Mouse (Mus musculus) lung, postnatal 36 days (tissue): Measurements from ENCODE around the gene Xrcc1.

ENCODE experiments used
- DNase-seq: peaks from one replicate; pipeline ENCODE4 v3.0.0; 2022; ENCODE audit warnings: mixed read lengths

Gene Xrcc1

DNA sequence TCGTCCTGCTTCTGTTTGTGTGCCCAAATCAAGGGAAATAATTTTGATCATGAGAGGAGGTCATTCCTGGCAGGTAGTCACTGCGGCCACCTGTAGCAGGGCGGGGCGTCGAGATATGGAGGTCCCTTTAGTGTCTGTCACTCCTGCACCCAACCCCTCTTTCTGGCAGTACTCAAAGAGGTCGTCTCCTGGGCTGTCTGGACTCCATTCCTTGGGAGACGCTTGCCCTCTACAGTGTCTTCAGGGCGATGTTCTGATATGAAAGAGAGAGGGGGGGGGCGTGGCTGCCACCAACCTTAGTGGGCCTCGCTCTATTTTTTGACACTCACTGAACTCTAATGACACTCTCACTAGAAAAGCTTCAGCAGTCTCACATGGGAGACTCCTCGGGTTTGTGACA, 16.5 kb upstream of the Xrcc1 start:
- DNase-seq = no peak

DNA sequence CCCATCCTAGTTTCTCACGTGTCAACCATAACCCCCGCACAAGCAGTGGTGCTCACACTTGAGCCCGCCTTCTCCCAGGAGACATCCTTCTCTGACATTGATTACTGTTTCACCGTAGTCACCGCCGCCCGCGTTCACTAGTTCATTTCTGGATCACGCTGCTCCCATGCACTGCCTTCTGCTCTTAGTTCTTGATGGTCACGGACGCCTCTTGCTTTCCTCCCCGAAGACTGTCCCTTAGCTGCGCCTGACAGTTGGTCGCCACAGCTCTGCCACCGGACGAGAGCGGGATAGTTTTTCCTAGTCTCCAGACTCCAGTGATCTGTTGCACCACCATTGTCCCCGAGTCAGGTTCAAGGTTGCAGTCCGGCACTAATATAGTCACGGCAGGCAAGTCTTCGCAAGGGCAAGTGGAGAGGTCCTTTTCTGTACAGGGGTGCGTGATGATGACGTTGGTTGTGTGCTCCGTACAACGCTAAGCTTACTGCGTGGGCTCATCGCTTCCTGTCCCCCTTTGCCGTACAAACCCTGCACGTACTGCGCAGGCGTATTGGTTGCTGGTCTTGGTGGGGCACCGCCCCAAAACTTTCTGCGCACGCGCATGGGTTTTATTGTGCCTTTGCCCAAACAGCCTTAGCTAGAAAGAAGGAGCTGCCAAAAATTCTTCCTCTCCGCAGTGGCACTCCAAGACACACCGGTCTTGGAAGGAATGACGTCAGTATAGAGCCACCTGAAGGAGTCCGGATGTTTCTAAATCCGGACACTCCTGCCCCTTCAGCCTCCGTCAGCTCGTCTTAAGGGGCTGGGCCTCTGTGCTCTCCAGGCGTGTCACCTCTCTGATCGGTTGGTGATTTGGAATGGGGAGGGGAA, 15.8 kb upstream of the Xrcc1 start, which contains the start of gene Irgq:
Irgq (plus strand) TSS at position 628 of the 870 bp plus-strand sequence.
- peak; percentile 100 for DNase-seq

DNA sequence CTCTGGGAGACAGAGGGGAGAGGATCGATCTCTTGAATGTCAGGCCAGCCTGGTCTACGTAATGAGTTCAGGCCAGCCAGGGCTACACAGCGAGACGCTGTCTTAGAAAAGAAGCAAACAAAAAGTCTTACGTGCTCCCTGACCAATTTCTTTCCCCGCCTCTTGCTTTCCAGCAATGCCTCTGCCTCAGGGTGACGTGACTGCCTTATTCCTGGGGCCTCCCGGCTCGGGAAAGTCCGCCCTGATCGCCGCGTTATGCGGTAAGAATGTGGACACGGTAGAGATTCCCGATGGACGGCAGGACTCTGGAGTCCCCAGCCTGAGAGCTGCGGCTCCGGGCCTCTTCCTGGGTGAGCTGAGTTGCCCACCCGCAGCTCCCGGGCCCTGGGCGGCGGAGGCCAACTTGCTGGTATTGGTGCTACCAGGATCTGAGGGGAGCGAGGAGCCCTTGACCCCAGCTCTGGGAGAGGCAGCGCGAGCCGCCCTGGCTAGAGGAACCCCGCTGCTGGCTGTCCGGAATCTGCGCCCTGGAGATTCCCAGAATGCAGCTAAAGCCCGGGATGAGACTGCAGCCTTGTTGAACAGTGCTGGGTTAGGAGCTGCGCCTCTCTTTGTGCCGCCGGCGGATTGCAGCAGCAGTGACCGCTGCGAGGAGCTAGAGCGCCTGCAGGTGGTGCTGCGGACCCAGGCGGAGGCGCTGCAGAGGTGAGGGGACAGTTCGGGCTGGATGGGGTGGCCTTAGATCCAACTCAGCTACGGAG, 14.7 kb upstream of the Xrcc1 start:
- DNase-seq = peak; percentile 72

DNA sequence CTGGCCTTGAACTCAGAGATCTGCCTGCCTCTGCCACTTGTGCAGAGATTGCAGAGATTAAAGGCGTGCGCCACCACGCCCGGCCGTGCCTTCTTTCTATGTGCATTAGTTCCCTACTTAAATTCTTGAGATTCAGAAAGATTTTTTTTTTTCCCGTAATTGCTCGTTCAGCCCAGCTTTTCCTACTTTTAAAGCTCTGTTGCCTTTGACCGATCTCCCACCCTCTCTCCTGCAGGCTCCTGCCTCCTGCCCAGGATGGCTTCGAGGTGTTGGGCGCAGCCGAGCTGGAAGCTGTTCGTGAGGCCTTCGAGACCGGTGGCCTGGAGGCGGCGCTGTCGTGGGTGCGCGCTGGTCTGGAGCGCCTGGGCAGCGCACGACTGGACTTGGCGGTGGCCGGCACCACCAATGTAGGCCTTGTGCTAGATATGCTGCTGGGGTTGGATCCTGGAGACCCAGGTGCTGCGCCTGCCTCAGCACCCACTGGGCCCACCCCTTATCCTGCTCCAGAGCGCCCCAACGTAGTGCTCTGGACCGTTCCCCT, 13.0 kb upstream of the Xrcc1 start:
- DNase-seq = no peak

DNA sequence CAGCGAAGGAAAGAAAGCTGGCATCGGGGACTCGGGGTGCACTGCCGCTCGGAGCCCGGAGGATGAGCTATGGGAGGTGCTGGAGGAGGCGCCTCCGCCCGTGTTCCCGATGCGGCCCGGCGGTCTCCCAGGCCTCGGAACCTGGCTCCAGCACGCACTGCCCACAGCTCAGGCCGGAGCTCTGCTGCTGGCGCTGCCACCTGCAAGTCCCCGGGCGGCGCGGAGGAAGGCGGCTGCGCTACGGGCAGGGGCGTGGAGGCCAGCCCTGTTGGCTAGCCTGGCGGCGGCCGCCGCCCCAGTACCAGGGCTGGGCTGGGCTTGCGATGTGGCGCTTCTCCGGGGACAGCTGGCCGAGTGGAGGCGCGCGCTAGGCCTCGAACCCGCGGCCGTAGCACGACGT, 12.3 kb upstream of the Xrcc1 start:
- no peak for DNase-seq

DNA sequence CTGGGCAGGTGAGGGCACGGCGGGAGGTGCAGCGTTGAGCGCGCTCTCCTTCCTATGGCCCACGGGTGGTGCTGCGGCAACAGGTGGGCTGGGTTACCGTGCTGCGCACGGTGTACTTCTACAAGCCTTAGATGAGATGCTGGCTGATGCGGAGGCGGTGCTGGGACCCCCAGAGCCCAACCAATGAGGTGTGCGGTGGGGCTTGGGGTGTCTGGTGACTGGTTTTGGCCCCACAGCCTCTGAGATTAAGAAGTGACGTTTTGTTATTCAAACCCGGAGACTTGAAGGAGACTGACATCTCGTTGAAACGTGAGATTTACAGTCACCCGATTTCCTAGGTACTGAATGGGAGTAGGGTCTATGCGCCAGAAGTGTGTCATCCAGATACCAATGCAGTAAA, 11.8 kb upstream of the Xrcc1 start:
- DNase-seq = no peak

DNA sequence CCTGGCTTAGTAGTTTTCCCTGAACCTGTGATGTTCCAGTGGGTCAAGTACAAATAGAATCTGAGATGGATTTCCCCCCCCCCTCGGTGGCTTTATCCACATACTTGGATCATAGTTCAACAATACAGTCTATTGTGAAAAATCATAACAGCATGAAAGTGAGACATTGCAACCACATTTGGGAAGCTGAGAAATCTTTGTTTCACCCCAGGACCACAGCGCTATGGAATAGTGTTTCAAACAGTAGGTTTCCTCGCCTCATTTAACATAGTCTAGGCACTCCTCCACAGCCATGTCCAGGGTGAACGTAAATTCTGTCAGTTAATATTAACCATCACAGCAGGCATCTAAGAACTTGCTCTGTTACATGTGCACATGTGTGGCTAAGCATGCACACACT, 9.0 kb upstream of the Xrcc1 start:
- no peak for DNase-seq

DNA sequence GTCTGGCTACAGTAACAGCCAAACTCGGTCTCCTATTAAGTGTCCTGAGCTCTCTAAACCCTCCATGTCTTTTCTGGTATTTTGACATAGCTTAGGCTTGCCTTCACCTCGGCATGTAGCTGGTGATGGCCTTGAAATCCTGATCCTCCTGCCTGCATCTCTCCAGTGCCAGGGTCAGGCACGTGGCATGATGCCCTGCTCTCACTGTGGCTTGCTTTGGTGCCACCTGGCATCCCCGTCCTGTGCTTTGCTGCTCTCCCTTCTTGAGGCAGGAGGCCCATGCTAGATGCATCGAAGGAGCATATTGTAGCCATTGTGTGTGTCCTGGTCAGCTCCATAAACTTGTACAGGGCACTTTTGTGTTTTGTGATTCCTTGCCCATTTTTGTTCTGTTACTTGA, 8.5 kb upstream of the Xrcc1 start:
- no peak for DNase-seq

DNA sequence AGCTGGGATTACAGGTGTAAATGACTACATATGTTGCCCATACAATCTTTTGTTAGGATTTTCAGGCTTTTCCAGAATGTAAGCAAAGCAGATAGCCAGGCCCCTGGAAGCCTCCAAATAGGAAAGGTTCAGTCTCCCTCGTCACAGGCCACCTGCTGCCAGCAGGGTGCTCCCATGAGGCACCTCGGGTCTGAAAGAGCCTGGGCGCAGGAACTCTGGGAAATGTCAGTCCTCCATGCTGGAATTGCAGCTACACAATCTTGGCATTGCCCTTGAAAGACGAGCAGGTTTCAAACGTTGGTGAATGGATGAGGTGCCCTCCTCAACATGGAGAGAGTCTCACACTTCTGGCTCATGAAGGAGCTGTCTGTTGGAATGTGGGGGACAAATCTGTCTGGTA, 7.9 kb upstream of the Xrcc1 start:
- DNase-seq = peak; percentile 27

DNA sequence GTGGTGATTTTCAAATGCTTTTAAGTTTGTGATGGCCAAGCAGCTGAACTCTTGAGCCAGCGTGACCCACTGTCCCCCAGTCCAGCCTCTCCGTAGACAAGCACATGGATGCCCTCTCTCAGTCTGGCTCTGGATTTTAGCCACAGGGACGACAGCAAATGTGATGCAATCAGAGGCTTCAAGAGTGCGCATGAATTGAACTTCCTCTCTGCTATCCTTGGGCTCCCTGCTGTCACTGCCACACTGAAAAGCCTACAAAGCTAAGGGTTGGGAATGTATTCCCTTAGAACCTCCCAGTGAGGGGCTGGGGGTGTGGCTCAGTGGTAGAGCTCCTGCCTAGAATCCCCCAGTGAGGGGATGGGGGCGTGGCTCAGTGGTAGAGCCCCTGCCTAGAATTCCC, 7.4 kb upstream of the Xrcc1 start:
- no peak for DNase-seq

DNA sequence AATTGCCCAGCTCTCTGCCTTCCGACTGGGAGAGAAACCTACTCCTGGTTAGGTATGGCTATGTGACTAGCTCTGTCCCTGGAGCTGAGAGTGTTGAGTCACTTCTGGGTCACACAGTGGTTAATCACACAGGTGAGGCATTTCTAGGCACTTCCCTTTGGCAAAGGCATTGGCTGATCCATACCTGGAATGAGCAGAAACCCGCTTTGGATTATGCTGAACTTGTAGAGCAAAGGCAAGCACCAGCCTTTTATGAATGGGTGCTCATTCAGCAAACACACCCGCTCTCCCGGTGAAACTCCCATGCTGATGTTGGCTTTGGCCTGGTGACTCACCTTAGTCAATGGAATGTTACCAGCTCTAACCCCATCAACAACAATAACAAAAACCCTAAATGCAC, 6.4 kb upstream of the Xrcc1 start:
- no peak for DNase-seq

DNA sequence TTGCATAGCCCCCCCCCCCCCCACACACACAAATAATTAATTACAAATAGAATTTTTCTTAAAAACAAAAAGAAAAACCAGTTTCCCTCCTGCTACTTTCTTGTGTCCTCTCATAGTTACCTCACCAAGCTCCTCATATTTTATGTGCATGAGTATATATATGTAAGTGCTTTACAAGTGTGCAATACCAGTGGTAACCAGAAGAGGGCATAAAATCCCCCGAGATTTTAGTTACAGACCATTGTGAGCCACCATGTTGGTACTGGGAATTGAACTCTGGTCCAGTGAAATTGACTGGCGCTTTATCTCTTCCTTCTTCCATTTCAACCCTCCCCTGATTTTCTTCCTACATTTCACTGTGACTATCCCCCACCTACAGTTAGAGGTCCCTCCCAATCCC, 1.6 kb upstream of the Xrcc1 start:
- no peak for DNase-seq

DNA sequence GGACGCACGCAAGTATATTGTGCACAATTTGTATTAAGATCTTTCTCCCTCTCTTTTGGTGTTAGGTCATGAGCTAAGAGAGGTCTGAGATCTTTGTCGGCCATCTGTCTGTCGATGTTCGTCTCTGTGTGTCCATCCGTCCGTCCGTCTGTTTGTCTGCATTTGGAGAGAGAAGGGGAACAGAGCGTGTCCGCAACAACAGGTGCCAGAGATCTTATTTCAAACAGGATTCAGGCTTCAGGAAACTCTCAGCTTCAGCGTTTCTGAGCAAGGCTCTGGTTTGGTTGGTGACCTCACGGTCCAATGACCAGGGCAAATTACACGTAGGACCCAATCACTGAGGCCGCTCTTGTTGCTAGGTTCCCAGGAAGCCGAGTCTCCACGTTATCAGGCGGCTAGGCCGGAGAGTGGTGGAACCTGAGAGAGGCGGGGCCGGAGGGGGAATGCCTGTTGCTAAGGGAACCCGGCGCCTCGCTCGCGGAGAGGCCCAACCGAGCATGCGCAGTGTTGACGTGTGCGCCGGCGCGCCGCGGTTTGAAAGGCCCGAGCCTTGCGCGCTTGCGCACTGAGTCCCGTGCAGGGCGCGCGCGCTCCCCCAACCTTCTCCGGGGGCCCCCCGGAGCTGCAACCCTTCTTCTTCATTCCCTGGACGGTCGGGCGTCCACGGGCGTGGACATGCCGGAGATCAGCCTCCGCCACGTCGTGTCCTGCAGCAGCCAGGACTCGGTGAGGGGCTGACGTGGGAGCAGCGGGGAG, 723 bp downstream of the Xrcc1 start:
- peak; percentile 100 for DNase-seq

DNA sequence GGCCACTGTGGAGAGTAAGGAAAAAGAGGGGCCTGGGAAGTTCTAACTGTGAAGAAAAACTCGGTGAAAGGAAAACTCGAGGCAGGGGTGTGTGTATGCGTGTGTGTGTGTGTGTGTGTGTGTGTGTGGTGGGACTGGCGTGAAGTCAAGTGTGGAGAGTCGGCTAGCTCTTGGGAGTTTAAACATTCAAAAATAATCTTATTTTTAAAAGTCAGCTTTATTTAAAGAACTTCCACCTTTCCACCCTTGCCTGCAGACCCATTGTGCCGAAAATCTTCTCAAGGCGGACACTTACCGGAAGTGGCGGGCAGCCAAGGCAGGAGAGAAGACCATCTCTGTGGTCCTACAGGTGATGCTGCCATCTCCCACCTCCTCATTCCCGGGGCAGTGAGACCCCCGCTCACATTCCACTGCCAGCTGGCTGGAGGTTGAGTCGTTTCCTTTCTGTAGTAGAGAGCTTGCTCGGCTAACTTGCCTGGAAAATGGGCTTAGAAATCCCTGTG, 1.5 kb downstream of the Xrcc1 start:
- no peak for DNase-seq

DNA sequence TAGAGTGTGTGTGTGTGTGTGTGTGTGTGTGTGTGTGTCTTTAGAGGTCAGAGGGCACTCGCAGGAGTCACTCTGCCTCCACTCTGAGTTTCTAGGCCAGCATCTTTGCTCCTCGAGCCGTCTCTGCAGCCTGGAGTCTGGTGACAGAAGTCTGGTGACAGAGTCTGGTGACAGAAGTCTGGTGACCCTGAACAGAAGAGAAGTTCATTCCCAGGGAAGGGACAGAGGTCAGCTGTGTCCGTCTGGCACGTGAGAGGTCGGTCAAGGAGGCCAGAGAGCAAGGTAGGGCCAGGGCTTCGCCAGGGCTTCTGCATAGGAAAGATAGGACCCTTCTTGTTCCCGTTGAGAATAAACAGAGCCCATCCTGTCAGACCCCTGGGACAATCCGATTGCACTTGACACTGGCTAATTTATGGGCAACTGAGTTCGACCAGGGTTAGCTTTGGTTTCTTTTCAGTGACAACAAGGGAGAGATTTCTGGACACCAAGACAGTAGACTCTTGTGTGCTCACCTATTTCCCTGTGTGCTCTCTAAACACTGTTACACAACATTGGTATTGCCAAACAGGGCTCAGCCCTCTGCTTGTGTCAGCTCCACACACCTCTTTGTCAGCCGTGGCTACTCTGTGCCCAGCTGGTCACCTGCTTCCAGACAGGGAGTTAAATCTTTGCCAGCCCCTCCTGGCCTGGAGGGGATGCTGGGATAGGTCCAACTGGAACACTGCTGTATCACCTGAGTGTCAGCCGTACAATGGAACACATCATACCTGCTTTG, 6.1 kb downstream of the Xrcc1 start:
- DNase-seq = peak; percentile 41

DNA sequence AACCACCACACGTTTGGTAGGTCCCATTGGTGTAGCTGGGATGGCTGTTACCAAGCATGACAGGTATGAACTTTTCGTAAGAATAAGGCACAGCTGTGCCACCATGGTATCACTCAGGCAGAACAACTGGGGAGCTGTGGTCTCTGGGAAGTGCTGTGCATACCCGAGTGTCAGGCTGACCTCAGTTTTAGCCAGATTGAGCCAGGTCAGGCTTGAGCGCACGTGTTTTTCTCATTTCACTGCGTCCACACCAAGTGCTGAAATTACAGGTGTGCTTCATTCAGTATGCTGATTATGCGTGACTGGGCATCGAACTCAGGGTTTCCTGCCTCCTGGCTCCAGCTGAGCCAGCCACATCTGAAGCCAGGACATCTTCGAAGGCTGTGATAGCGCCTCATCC, 9.7 kb downstream of the Xrcc1 start:
- no peak for DNase-seq

DNA sequence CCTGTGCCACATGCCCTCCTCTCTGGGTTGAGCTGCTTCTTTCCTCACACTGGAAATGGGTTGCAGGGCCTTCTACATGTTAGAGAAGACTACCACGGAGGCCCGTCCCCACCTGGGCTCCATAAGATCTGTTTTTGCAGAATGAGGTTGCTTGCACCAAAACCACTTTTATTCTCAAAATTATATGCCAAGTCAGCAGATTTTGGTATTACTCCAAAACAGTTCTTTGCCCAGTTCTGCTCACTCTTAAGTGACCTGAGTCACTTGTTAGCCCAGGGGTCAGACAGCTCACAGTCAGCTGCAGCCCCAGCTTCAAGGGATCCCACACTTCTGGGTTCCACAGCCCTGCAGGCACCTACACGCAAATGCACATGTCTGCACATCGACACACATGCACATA, 15.4 kb downstream of the Xrcc1 start:
- no peak for DNase-seq

DNA sequence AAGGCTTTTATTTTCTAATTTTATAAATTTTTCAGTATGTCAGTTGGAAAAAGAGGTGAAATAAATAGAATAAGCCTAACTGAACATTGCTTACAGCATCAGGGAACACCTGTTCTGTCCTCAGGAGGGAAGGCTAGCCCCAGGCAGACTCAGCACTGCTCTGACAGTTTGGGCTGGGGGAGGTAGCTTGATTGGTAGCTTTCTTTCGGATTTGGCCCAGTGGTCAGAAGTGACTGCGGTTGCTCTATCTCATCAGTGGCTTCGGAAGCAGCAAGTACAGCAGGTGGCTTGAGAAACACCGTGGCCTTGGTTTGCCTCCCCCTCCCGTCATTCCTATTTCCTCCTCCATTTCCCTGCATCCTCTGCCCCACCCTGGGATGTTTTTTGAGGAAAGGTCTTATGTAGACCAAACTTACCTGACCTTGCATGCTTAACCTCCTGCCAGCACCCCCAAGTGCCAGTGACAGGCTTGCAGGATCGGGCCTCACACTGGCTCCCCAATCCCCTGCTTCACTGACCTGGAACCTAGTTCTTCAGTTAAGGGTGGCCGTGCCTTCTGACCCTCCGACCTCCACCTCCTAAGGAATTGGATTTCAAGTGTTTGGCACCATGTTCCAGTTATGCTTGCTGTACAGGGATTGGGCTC, 17.2 kb downstream of the Xrcc1 start:
- no peak for DNase-seq

DNA sequence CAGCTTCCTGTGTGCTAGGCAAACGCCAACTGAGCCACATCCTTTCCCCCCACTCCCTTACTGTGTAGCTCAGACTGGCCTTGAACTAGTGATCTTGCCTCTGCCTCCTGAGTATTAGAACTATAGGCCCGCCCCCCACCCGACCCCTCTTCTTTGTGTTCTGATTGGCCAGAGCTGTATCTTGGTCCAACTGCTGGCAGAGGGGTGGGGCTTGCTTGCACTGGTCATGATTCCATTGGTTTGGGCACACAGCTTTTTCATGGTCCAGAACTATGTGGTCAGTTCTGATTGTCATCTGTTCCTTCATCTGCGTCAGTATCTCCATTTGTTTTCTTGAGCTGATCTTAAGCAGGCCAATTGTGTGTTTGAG, 17.7 kb downstream of the Xrcc1 start:
- no peak for DNase-seq

DNA sequence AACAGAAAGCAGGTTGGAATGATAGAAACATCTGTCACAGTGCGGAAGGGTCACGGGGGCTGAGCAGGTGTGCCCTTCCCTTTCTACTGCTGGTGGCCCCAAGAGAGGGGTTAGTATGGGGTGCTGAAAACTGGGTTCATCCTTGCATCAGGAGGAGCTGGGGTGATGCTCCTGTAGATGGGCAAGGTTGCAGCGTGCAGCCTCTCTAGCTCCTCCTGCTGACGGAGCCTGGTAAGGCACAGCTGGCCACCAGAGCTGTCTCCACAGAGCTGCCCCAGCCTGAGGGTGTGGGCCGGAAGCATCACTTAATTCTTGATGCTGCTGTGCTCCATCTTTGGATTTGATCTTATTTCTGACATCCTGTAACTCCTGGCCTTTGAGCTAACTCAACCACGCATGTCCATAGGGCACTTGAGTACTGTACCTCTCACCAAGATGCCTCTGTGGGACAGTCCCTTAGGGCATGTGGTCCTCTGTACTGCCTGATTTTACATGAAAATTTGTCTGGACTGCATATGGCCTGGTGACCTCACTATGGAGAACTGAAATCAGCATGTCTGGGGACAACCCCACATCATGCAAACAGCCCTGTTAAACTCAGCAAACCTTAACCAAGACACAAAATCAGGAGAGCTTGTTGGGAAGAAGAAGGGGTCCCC, 18.6 kb downstream of the Xrcc1 start:
- peak; percentile 85 for DNase-seq

DNA sequence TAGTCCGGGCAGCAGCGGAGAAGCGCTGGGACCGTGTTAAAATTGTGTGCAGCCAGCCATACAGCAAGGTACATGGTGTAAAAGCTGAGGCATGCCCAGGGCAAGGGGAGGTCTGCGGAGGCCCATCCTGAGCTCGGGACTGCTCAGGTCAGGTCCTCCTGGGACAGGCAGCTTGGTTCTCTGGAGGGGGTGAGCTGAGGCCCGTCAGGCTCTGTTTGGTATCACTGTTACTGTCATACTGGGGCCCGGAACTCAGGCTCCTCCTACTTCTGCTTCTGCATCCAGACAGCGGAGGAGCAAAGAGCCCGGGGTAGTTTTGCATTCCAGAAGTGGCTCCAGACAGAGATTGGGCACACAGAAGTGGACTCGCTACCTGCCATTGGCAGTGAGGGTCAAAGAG, 19.5 kb downstream of the Xrcc1 start:
- DNase-seq = no peak
